ENCODE assay signal across 7 mouse cellular contexts in the genomic region with DNA sequence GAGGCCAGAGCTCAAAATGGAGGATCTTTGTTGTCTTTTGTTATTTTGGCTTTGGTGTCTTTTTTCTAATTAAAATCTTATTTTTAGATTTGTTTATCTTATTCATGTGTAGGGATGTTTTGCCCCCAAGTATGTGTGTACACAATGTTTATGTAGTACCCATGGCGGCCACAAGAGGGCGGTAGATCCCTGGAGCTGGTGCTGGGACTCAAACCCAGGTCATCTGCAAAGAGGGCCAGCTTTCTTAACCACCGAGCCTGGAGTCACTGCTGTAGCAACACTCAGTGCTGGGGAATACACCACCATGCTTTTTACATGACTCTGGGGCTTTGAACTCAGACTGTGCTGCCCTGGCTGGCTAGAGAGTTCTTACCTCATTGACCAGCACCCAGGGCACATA. TPM values are rescaled to one million over a fixed set of nuclear protein-coding genes. Genes with fewer than 3 reads are reported as not detected.
DNase-seq lines count a peak whose midpoint lies in the region; TF ChIP-seq lines count a peak whose summit lies in the region.

No protein-coding gene starts in this region.

- peak; percentile 90 for TF ChIP-seq CTCF in layer of hippocampus, adult 2 months (conservative IDR thresholded peaks at IDR 0.05)

- H3K27ac ChIP-seq in layer of hippocampus, adult 2 months = no peak overlapping the region

- peak in 1 of 2 experiments; percentile 62 for DNase-seq in layer of hippocampus, adult 2 months (ENCODE audit: low spot score in 2 of 2)
- DNase-seq in layer of hippocampus, adult 8-10 months (ENCODE audit: low spot score in 2 of 2) = no peak
- DNase-seq in MN1 (ENCODE audit: low spot score) = peak; percentile 75
- DNase-seq in cerebellum, adult 9-10 months = peak; percentile 78
- DNase-seq in liver = peak; percentile 86
- peak; percentile 59 to 74 for DNase-seq in spleen, postnatal 36 days (ENCODE audit: low spot score in 2 of 2)
- no peak for DNase-seq in layer of hippocampus, postnatal 14 days (ENCODE audit: low spot score in 2 of 2)

- no peak overlapping the region for H3K4me3 ChIP-seq in layer of hippocampus, adult 2 months

RNA-seq across cellular contexts. Expression of gene Mpv17l2, which starts 2.6 kb away (rescaled TPM):
- total RNA-seq in layer of hippocampus, adult 2 months (2021) = 10 to 100 TPM; 36.5 to 42.7 TPM
- total RNA-seq in layer of hippocampus, adult 8-10 months (2022) = 10 to 100 TPM; 30.3 to 38.5 (median 31.7) TPM
- 10 to 100 TPM; 47.6 to 52.2 TPM for total RNA-seq in layer of hippocampus, postnatal 14 days (2021)

RNA-seq across cellular contexts. Expression of gene Rab3a, which starts 8.9 kb away (rescaled TPM):
- 100 to 1,000 TPM; 775 to 798 TPM for total RNA-seq in layer of hippocampus, adult 2 months (2021)
- 100 to 1,000 TPM; 732 to 771 (median 756) TPM for total RNA-seq in layer of hippocampus, adult 8-10 months (2022)
- 100 to 1,000 TPM; 793 to 809 TPM for total RNA-seq in layer of hippocampus, postnatal 14 days (2021)

RNA-seq across cellular contexts. Expression of gene Pik3r2, which starts 13.2 kb away (rescaled TPM):
- total RNA-seq in layer of hippocampus, adult 2 months (2021) = 100 to 1,000 TPM; 160 to 169 TPM
- 100 to 1,000 TPM; 145 to 157 (median 153) TPM for total RNA-seq in layer of hippocampus, adult 8-10 months (2022)
- total RNA-seq in layer of hippocampus, postnatal 14 days (2021) = 100 to 1,000 TPM; 164 to 178 TPM

RNA-seq across cellular contexts. Expression of gene Pde4c, which starts 39.8 kb away (rescaled TPM):
- 1 to 10 TPM; 1.4 to 1.5 TPM for total RNA-seq in layer of hippocampus, adult 2 months (2021)
- total RNA-seq in layer of hippocampus, adult 8-10 months (2022) = 1 to 10 TPM; 1.1 to 2.9 (median 1.5) TPM
- total RNA-seq in layer of hippocampus, postnatal 14 days (2021) = under 1 TPM; 0.81 to 0.91 TPM

RNA-seq across cellular contexts. Expression of gene Mast3, which starts 41.5 kb away (rescaled TPM):
- 100 to 1,000 TPM; 468 to 473 TPM for total RNA-seq in layer of hippocampus, adult 2 months (2021)
- 100 to 1,000 TPM; 340 to 427 (median 396) TPM for total RNA-seq in layer of hippocampus, adult 8-10 months (2022)
- 100 to 1,000 TPM; 295 to 297 TPM for total RNA-seq in layer of hippocampus, postnatal 14 days (2021)

Comparison
In these comparisons a context has a peak if more than half of its experiments do, and no peak if none do; other contexts are left out.
1. DNase-seq: peak in MN1 (single experiment), cerebellum, adult 9-10 months (single experiment), liver (single experiment) and spleen, postnatal 36 days (2 of 2); none in layer of hippocampus, adult 8-10 months (0 of 2) and layer of hippocampus, postnatal 14 days (0 of 2).